Mouse (Mus musculus) ES-Bruce4 (cell line): ENCODE data around the gene Psmf1. TPM values are rescaled to one million over a fixed set of nuclear protein-coding genes. Genes with fewer than 3 reads are reported as not detected.

Experiments
- H3K27ac ChIP-seq: 2 replicates; pipeline ENCODE4 v1.5.1; 2012; ENCODE audit warnings: low read length, inconsistent platforms; ENCODE audit not compliant: insufficient read depth
- H3K27me3 ChIP-seq: 2 replicates; pipeline ENCODE4 v1.6.1; 2012; ENCODE audit warnings: mild to moderate bottlenecking, low read length, inconsistent platforms; ENCODE audit not compliant: control insufficient read depth, poor library complexity, insufficient read depth, severe bottlenecking
- H3K36me3 ChIP-seq: 2 replicates; pipeline ENCODE4 v1.6.1; 2012; ENCODE audit warnings: inconsistent platforms, mild to moderate bottlenecking, low read length, moderate library complexity; ENCODE audit not compliant: control insufficient read depth, poor library complexity, insufficient read depth, severe bottlenecking
- H3K4me1 ChIP-seq: one replicate; pipeline ENCODE4 v1.8.1; 2011; ENCODE audit warnings: low read length; ENCODE audit not compliant: control insufficient read depth, insufficient read depth
- H3K4me3 ChIP-seq: 2 replicates; pipeline ENCODE4 v1.5.1; 2011; ENCODE audit warnings: low read depth, mild to moderate bottlenecking, low read length
- H3K9ac ChIP-seq: 2 replicates; pipeline ENCODE4 v1.6.1; 2012; ENCODE audit warnings: low read depth, mild to moderate bottlenecking, inconsistent platforms; ENCODE audit not compliant: poor library complexity, severe bottlenecking
- H3K9me3 ChIP-seq: replicated peaks from 2 replicates; pipeline ENCODE4 v1.6.1; 2012; ENCODE audit warnings: mild to moderate bottlenecking, low read length, inconsistent platforms; ENCODE audit not compliant: control insufficient read depth, poor library complexity, insufficient read depth, severe bottlenecking
- CTCF ChIP-seq: IDR thresholded peaks from one replicate; pipeline ENCODE4 v1.8.1; 2011; ENCODE audit warnings: low read depth, low read length
- EP300 ChIP-seq: IDR thresholded peaks from 2 replicates; pipeline ENCODE4 v1.6.1; 2011; ENCODE audit warnings: low read depth, low read length; ENCODE audit not compliant: insufficient read depth
- POLR2A ChIP-seq: IDR thresholded peaks from one replicate; pipeline ENCODE4 v1.8.1; 2011; ENCODE audit warnings: low read length; ENCODE audit not compliant: insufficient read depth
- polyA plus RNA-seq: library from polyadenylated mRNA; stranded (reverse); fragments of >200 nt; gene quantifications from 2 replicates; pipeline ENCODE4 v1.2.4, GENCODE M21; 2011; ENCODE audit warnings: low read depth; ENCODE audit not compliant: missing spikeins, insufficient read depth, insufficient read length

Gene Psmf1
- polyA plus RNA-seq, 1 experiment: 34.1 TPM

DNA sequence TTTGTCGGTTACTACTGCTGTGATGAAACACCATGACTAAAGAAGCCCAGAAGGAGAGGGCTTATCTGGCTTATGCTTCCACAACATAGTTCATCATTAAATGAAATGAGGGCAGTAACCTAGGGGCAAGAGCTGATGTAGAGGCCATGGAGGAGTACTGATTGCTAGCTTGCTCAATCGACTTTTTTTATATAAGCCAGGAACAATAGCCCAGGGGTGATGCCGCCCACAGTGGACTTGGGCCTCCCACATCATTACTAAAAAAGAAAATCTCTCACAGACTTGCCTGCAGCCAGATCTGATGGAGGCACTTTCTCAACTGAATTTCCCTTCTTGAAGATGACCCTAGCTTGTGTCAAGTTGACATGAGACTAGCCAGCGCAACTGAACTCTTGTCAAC is 61.0 kb downstream of the Psmf1 start:
- Histone ChIP-seq H3K9ac (no peak overlapping the region), H3K27me3 (no peaks in the 10 kb centered on the region), H3K4me1 (no peaks in the 10 kb centered on the region), H3K36me3 (no peaks in the 10 kb centered on the region), H3K27ac (no peak overlapping the region), H3K4me3 (no peak overlapping the region), H3K9me3 (no peaks in the 10 kb centered on the region)
- TF ChIP-seq EP300: no peak

DNA sequence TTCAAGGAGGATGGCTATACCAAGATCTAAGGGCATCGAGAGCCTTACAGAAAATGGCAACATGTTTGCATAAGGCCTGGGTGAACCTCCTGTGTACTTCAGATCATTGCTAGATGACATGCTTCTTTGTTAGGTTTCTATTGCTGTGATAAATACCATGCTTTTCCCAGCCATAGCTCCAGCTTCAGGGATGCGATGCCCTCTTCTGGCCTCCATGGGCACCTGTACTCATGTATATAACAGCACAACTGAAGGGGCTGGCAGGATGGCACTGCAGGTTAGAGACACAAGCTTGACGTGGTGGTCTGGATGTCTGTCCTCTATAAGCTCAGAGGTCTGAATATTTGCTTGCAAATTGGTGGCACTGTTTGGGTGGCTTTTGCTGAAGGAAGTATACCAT is 61.6 kb downstream of the Psmf1 start:
- TF ChIP-seq EP300 (no peak), CTCF (peak; percentile 47), POLR2A (no peak)
- no peaks in the 10 kb centered on the region for H3K36me3 ChIP-seq
- H3K4me1 ChIP-seq: no peaks in the 10 kb centered on the region
- no peak overlapping the region for H3K9ac ChIP-seq
- H3K9me3 ChIP-seq: no peaks in the 10 kb centered on the region
- no peaks in the 10 kb centered on the region for H3K27me3 ChIP-seq
- no peak overlapping the region for H3K4me3 ChIP-seq
- no peak overlapping the region for H3K27ac ChIP-seq

GRCm38 (mm10) chr2:151676234-151676633 is 67.8 kb downstream of the Psmf1 start:
- Histone ChIP-seq H3K4me3 (no peak overlapping the region), H3K36me3 (no peaks in the 10 kb centered on the region), H3K27me3 (0 out of 2 replicates have a peak, but pooled peaks cover 1% of the 10 kb centered on the region), H3K27ac (no peak overlapping the region), H3K9ac (no peak overlapping the region), H3K4me1 (no peaks in the 10 kb centered on the region), H3K9me3 (no peaks in the 10 kb centered on the region)
- no peak for TF ChIP-seq POLR2A

- TF ChIP-seq CTCF (no peak), EP300 (no peak), POLR2A (no peak)
- no peak overlapping the region for H3K27ac ChIP-seq
- H3K36me3 ChIP-seq: no peaks in the 10 kb centered on the region
- no peak overlapping the region for H3K4me3 ChIP-seq
- no peak overlapping the region for H3K9ac ChIP-seq
- 0 out of 2 replicates have a peak, but pooled peaks cover 1% of the 10 kb centered on the region for H3K27me3 ChIP-seq
- H3K4me1 ChIP-seq: no peaks in the 10 kb centered on the region
- H3K9me3 ChIP-seq: no peaks in the 10 kb centered on the region
These were observed 73.0 kb downstream of the Psmf1 start for GRCm38 (mm10) chr2:151670968-151671329.

DNA sequence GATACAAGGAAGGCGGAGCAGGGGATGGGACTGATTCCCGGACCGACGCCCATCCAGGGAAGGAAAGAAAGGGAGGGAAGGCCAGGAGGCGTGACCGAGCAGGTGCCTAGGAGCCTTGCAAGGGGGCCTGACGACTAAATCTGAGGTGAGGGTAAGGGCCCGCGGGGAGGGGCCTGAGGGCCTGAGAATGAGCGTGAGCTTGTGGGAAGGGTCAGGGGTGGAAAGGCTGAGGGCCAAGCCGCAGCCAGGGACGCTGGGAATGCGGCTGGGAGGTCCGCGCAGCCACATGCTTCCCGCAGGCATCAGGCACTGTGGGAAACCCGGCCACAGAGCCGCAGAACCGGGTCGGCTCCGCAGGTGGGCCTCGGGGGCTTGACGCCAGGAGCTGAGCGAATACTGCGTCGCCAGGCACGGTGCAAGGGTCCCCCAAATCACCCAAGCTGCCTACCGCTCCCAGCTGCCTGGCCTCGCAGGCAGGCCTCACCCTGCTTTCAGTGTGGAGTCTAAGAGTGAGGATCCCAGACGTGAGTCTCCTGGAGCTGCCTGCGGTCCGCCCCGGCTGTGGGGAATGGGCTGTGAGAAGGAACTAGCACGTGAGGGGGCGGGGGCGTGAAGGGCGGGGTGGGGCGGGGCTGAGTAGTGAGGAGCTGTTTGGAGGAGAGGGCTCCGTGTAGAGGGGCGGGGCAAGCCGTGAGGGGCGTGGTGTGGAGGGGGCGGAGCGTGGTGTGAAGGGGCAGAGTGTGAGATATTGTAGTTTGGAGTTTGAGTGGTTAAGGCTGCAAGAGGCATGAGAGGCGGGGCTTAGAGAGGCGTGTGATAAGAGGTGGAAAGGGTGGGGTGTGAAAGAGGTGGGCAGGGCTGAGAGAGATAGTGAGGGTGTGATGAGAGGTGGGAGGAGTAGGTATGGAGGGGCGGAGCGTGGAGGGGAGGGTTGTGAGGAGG is 73.7 kb downstream of the Psmf1 start:
- no peak for TF ChIP-seq POLR2A
- no peak for TF ChIP-seq CTCF
- no peak for TF ChIP-seq EP300
- peak overlapping the region; percentile 11; the same call in 1 of the 2 replicates for H3K4me3 ChIP-seq
- H3K27ac ChIP-seq: no peak overlapping the region

GRCm38 (mm10) chr2:151668433-151668832 is 75.6 kb downstream of the Psmf1 start, which contains the start of gene Rad21l:
TSS of gene Rad21l (minus strand) at chr2:151668533.
- Histone ChIP-seq H3K4me3 (no peak within 1 kb of the TSS), H3K9ac (no peak within 1 kb of the TSS), H3K4me1 (no peaks in the 10 kb centered on the region), H3K9me3 (no peaks in the 10 kb centered on the region), H3K27ac (no peak within 1 kb of the TSS), H3K36me3 (no peaks in the 10 kb centered on the region), H3K27me3 (0 out of 2 replicates have a peak, but pooled peaks cover 1% of the 10 kb centered on the region)
- TF ChIP-seq EP300 (no peak), POLR2A (no peak), CTCF (no peak)

More for the DNA sequence above, 73.7 kb downstream of the Psmf1 start:
- Histone ChIP-seq H3K4me1 (no peaks in the 10 kb centered on the region), H3K36me3 (no peaks in the 10 kb centered on the region), H3K27me3 (0 out of 2 replicates have a peak, but pooled peaks cover 1% of the 10 kb centered on the region), H3K9me3 (no peaks in the 10 kb centered on the region), H3K9ac (no peak overlapping the region)

Other genes with a start within 250 kb of the Psmf1 start
- gene Fkbp1a, start 201.7 kb downstream of the Psmf1 start, polyA plus RNA-seq: 363 and 374 TPM in 2 replicates
- gene Sdcbp2, start 171.6 kb downstream of the Psmf1 start, polyA plus RNA-seq: 1.1 and 2.6 TPM in 2 replicates
- gene Snph, start 111.6 kb downstream of the Psmf1 start, polyA plus RNA-seq: 0.88 and 1.5 TPM in 2 replicates
- gene Rad21l, start 75.7 kb downstream of the Psmf1 start, polyA plus RNA-seq: 0.41 TPM in 1 of 2 replicates, not detected in the other
- not detected in 2 replicates for gene Tmem74b, start 42.2 kb downstream of the Psmf1 start, polyA plus RNA-seq
- 0.25 and 0.75 TPM in 2 replicates for gene Rspo4, start 98.7 kb upstream of the Psmf1 start, polyA plus RNA-seq
- 0.25 TPM in 1 of 2 replicates, not detected in the other for gene Angpt4, start 167.0 kb upstream of the Psmf1 start, polyA plus RNA-seq
- 13.6 and 14.4 TPM in 2 replicates for gene Fam110a, start 236.0 kb upstream of the Psmf1 start, polyA plus RNA-seq